Mouse (Mus musculus) 416B (cell line): Measurements from ENCODE around the gene Sema4b.

Experiments used
- DNase-seq: peaks from one replicate; pipeline ENCODE4 v3.0.0; 2011; ENCODE audit warnings: low read depth

Sema4b gene

DNA sequence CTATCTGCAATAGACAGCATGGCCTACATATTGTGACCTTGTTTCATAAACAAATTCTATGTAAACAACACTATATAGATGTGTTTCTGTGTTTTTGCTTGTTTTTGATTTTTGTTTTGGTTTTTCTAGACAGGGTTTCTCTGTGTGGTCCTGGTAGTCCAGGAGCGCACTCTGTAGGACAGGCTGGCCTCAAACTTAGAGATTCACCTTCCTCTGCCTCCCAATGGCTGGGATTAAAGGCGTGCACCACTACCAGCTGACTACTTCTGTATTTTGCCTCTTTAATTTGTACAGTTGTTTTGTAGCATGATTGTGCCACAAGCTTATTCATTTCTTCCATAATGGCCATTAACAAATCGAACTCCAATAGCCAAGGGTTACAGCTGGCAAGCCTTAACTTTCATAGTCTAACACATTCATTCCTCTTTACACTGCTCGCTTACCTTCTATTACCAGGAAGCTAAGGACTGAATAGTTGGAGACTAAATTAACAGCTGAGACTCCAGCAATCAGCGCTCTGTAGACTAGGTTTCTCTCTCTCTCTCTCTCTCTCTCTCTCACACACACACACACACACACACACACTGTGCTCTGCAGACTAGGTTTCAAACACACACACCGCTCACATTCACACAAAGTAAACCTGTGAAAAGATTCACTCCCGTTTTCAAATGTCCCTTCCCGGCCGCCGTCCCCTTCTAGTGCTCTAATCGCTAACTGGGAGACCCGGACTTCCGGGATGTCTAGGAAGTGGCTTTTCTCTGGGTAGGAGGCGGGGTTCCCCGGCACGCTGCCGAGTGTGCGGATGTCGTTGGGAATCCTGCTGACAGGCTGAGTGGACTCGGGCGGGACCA, 82.5 kb downstream of the Sema4b start, which contains the start of gene Vps33b:
Gene Vps33b (plus strand): TSS at position 753 of the 854 bp plus-strand sequence.
- peak; percentile 95 for DNase-seq

DNA sequence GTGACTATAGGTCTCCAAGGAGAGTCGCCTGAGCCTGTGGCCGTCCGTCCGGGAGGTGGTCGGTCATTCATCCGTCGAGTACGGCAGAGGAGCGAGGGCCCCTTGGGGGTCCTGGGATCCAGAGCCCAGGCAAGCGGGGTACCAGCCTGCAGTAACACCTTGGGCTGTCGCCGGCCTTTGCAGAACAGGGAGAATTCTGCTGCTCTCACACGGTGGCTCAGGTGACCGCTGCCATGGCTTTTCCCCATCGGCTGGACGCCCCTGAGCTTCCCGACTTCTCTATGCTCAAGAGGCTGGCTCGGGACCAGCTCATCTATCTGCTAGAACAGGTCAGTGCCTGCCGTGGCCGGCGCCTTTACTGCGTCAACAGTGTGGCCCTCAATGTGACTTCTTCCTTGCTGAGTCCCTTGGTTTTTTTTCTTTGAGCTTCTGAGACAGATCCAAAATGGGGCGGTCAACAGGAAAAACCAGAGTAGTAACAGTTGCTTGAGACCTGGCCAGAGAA, 83.2 kb downstream of the Sema4b start:
- DNase-seq, result peak; percentile 56

GRCm38 (mm10) chr7:80273456-80273855, 86.8 kb downstream of the Sema4b start:
- no peak for DNase-seq
